Mouse (Mus musculus) cortical plate, adult 2 months (tissue): ENCODE measurements around the gene Mapk10.

Experiments used
- CTCF ChIP-seq: fragments of 200-500 bp; IDR thresholded peaks from 2 replicates; pipeline ENCODE4 v1.5.1; 2011; ENCODE audit warnings: mild to moderate bottlenecking, control low read depth, low read length; ENCODE audit not compliant: insufficient read depth; ENCODE audit errors: extremely low read depth
- POLR2A ChIP-seq: fragments of 200-500 bp; IDR thresholded peaks from 2 replicates; pipeline ENCODE4 v1.6.1; 2011; ENCODE audit warnings: mild to moderate bottlenecking, low read length, control low read depth; ENCODE audit not compliant: insufficient read depth; ENCODE audit errors: extremely low read depth

- TF ChIP-seq CTCF (no peak), POLR2A (no peak)
Measured at GRCm38 (mm10) chr5:102996331-102996730, 214.8 kb downstream of the Mapk10 start.
